Mouse (Mus musculus) lung, adult 2 months (tissue): ENCODE measurements around the gene Fgd2. TPM values are rescaled to one million over a fixed set of nuclear protein-coding genes. Genes with fewer than 3 reads are reported as not detected.

ENCODE experiments used
- DNase-seq: peaks from one replicate; pipeline ENCODE4 v3.0.0; 2022
- H3K4me1 ChIP-seq: fragments of 200-500 bp; 2 replicates; pipeline ENCODE4 v1.6.1; 2011; ENCODE audit warnings: low read length; ENCODE audit not compliant: control insufficient read depth, insufficient read depth
- H3K4me3 ChIP-seq: fragments of 200-500 bp; replicated peaks from 2 replicates; pipeline ENCODE3; 2011; ENCODE audit warnings: low read depth, mild to moderate bottlenecking, control low read depth, low read length; ENCODE audit errors: extremely low read depth
- CTCF ChIP-seq: fragments of 200-500 bp; IDR thresholded peaks from 2 replicates; pipeline ENCODE4 v1.5.1; 2011; ENCODE audit warnings: mild to moderate bottlenecking, low read length, control low read depth; ENCODE audit not compliant: insufficient read depth
- POLR2A ChIP-seq: fragments of 200-500 bp; IDR thresholded peaks from 2 replicates; pipeline ENCODE4 v1.6.1; 2011; ENCODE audit warnings: low read depth, mild to moderate bottlenecking, control low read depth, low read length, borderline replicate concordance; ENCODE audit errors: extremely low read depth
- WGBS: fragments of 180-500 bp; shearing (Covaris S2); methylation state at CpG from one replicate; pipeline ENCODE4 v1.1.7; 2018; 5-methylcytosine and 5-hydroxymethylcytosine counted together
- polyA plus RNA-seq: library from polyadenylated mRNA; depleted of rRNA; stranded (reverse); fragments of >200 nt; gene quantifications from 2 replicates; pipeline ENCODE4 v1.2.3, GENCODE M21; 2012

Fgd2 gene
- polyA plus RNA-seq, 1 experiment: 44.3 TPM

GRCm38 (mm10) chr17:29361982-29362691, 1.4 kb downstream of the Fgd2 start:
- no peak overlapping the region for H3K4me3 ChIP-seq
- DNase-seq: no peak
- WGBS: 55% methylated on average over 8 of the region's 8 CpGs
- no peak for TF ChIP-seq CTCF
- no peak for TF ChIP-seq POLR2A
- no peaks in the 10 kb centered on the region for H3K4me1 ChIP-seq

GRCm38 (mm10) chr17:29363109-29363508, 2.4 kb downstream of the Fgd2 start:
- TF ChIP-seq POLR2A (no peak), CTCF (no peak)
- 83% methylated on average over 8 of the region's 8 CpGs for WGBS
- Histone ChIP-seq H3K4me3 (no peak overlapping the region), H3K4me1 (no peaks in the 10 kb centered on the region)
- DNase-seq: no peak

- no peaks in the 10 kb centered on the region for H3K4me1 ChIP-seq
- H3K4me3 ChIP-seq: no peak overlapping the region
- no peak for TF ChIP-seq CTCF
- no peak for TF ChIP-seq POLR2A
- 70% methylated on average over 13 of the region's 13 CpGs for WGBS
- no peak for DNase-seq
Observed at GRCm38 (mm10) chr17:29365105-29365621, 4.4 kb downstream of the Fgd2 start.

- no peak for DNase-seq
- Histone ChIP-seq H3K4me3 (no peak overlapping the region), H3K4me1 (no peaks in the 10 kb centered on the region)
- 44% methylated on average over 7 of the region's 7 CpGs for WGBS
- no peak for TF ChIP-seq POLR2A
- no peak for TF ChIP-seq CTCF
Observed at GRCm38 (mm10) chr17:29368726-29369125, 8.0 kb downstream of the Fgd2 start.

- Histone ChIP-seq H3K4me3 (no peak overlapping the region), H3K4me1 (no peaks in the 10 kb centered on the region)
- peak; percentile 89 for DNase-seq
- TF ChIP-seq POLR2A: peak; percentile 7; the same call in 1 of the 2 replicates
- peak; percentile 100 for TF ChIP-seq CTCF
- WGBS: 7% methylated on average over 5 of the region's 5 CpGs
Observed at GRCm38 (mm10) chr17:29370984-29371723, 10.4 kb downstream of the Fgd2 start.

- no peak for TF ChIP-seq CTCF
- TF ChIP-seq POLR2A: no peak
- WGBS: 75% methylated on average over 10 of the region's 10 CpGs
Observed at GRCm38 (mm10) chr17:29375871-29376270, 15.2 kb downstream of the Fgd2 start.

GRCm38 (mm10) chr17:29378056-29378455, 17.3 kb downstream of the Fgd2 start:
- TF ChIP-seq POLR2A (no peak), CTCF (no peak)
- no peak for DNase-seq
- no peak overlapping the region for H3K4me3 ChIP-seq
- 61% methylated on average over 8 of the region's 8 CpGs for WGBS
- H3K4me1 ChIP-seq: no peaks in the 10 kb centered on the region

More at GRCm38 (mm10) chr17:29375871-29376270, 15.2 kb downstream of the Fgd2 start:
- Histone ChIP-seq H3K4me1 (no peaks in the 10 kb centered on the region), H3K4me3 (no peak overlapping the region)
- DNase-seq: no peak

GRCm38 (mm10) chr17:29380241-29380640, 19.5 kb downstream of the Fgd2 start:
- DNase-seq: no peak
- H3K4me1 ChIP-seq: no peaks in the 10 kb centered on the region
- TF ChIP-seq CTCF (no peak), POLR2A (no peak)
- H3K4me3 ChIP-seq: no peak overlapping the region
- WGBS: 75% methylated on average over 4 of the region's 4 CpGs

- Histone ChIP-seq H3K4me1 (no peaks in the 10 kb centered on the region), H3K4me3 (no peak overlapping the region)
- TF ChIP-seq CTCF: peak; percentile 89
- no peak for TF ChIP-seq POLR2A
- 9% methylated on average over 7 of the region's 7 CpGs for WGBS
- DNase-seq: peak; percentile 61
Observed at GRCm38 (mm10) chr17:29381472-29381871, 20.8 kb downstream of the Fgd2 start.
